Mouse (Mus musculus) liver, embryonic 11.5 days (tissue): ENCODE data around the gene Taf6. TPM values are rescaled to one million over a fixed set of nuclear protein-coding genes. Genes with fewer than 3 reads are reported as not detected.
A peak's percentile ranks its signal among the peaks of the same experiment; 100 is the strongest.

Experiments used
- ATAC-seq: fragments of 200-750 bp; cut with Nextera tagmentation; replicated peaks from 2 replicates; pipeline ENCODE4 v1.8.0; 2017; ENCODE audit warnings: moderate number of reproducible peaks, mild to moderate bottlenecking, moderate TSS enrichment, moderate library complexity; ENCODE audit not compliant: low FRiP score
- DNase-seq: peaks from one replicate; pipeline ENCODE4 v3.0.0-alpha.2; 2017; ENCODE audit warnings: low spot score
- H3K27ac ChIP-seq: fragments of 300-500 bp; sonication (generic); 2 replicates; pipeline ENCODE4 v1.5.1; 2014; ENCODE audit warnings: mild to moderate bottlenecking, low read depth, low read length, control low read depth
- H3K27me3 ChIP-seq: fragments of 300-500 bp; sonication (generic); replicated peaks from 2 replicates; pipeline ENCODE4 v1.6.1; 2014; ENCODE audit warnings: low read length, mixed read lengths; ENCODE audit not compliant: control insufficient read depth, insufficient read depth
- H3K36me3 ChIP-seq: fragments of 300-500 bp; sonication (generic); 2 replicates; pipeline ENCODE4 v1.6.1; 2014; ENCODE audit warnings: mild to moderate bottlenecking, low read length, moderate library complexity, mixed read lengths; ENCODE audit not compliant: control insufficient read depth, insufficient read depth
- H3K4me1 ChIP-seq: fragments of 300-500 bp; sonication (generic); replicated peaks from 2 replicates; pipeline ENCODE4 v1.6.1; 2014; ENCODE audit warnings: low read length, mixed read lengths; ENCODE audit not compliant: control insufficient read depth, insufficient read depth
- H3K4me2 ChIP-seq: fragments of 300-500 bp; sonication (generic); 2 replicates; pipeline ENCODE4 v1.6.1; 2014; ENCODE audit warnings: mild to moderate bottlenecking, control low read depth, moderate library complexity
- H3K4me3 ChIP-seq: fragments of 300-500 bp; sonication (generic); 2 replicates; pipeline ENCODE4 v1.5.1; 2014; ENCODE audit warnings: low read depth, low read length, control low read depth
- H3K9ac ChIP-seq: fragments of 300-500 bp; sonication (generic); 2 replicates; pipeline ENCODE4 v1.6.1; 2014; ENCODE audit warnings: low read depth, low read length, control low read depth
- H3K9me3 ChIP-seq: fragments of 300-500 bp; sonication (generic); 2 replicates; pipeline ENCODE4 v1.6.1; 2016; ENCODE audit warnings: low read length, inconsistent platforms, mixed read lengths; ENCODE audit not compliant: control insufficient read depth
- WGBS: fragments of 180-500 bp; shearing (Covaris S2); extraction: QIAGEN DNeasy Blood & Tissue Kit; methylation state at CpG from one replicate; pipeline ENCODE4 v1.1.7; 2014; 5-methylcytosine and 5-hydroxymethylcytosine counted together
- polyA plus RNA-seq: library from polyadenylated mRNA; unstranded; fragments of >200 nt; fragmentation: Nextera tagmentation; extraction: Ambion mirVana; gene quantifications from 2 replicates; pipeline ENCODE4 v1.2.1, GENCODE M21; 2014

Taf6 gene
- polyA plus RNA-seq, 1 experiment from 2014 or later, result 95.0 TPM

DNA sequence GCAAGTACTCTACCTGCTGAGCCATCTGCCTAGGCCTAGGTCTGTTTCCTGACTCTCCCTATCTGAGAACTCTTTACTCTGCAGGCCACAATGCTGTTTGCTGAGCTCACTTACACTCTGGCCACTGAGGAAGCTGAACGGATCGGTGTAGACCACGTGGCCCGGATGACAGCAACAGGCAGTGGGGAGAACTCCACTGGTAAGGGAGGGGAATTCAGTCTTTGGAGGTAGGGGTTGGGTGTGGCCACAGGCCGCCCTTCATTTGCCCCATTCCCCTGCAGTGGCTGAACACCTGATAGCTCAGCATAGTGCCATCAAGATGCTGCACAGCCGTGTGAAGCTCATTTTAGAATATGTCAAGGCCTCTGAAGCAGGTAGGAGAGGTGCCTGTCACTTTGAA, 24.2 kb downstream of the Taf6 start:
- no peaks in the 10 kb centered on the region for H3K9me3 ChIP-seq
- no peak overlapping the region for H3K27ac ChIP-seq
- H3K36me3 ChIP-seq, result peaks cover 57% of the 10 kb centered on the region
- peak overlapping the region; percentile 83; the same call in 1 of the 2 replicates for H3K4me2 ChIP-seq
- no peaks in the 10 kb centered on the region for H3K27me3 ChIP-seq
- peaks cover 16% of the 10 kb centered on the region for H3K4me1 ChIP-seq
- DNase-seq (no peak), ATAC-seq (no peak)
- WGBS, result 62% methylated on average over 6 of the region's 6 CpGs
- no peak overlapping the region for H3K4me3 ChIP-seq
- peak overlapping the region; percentile 11; the same call in 1 of the 2 replicates for H3K9ac ChIP-seq

DNA sequence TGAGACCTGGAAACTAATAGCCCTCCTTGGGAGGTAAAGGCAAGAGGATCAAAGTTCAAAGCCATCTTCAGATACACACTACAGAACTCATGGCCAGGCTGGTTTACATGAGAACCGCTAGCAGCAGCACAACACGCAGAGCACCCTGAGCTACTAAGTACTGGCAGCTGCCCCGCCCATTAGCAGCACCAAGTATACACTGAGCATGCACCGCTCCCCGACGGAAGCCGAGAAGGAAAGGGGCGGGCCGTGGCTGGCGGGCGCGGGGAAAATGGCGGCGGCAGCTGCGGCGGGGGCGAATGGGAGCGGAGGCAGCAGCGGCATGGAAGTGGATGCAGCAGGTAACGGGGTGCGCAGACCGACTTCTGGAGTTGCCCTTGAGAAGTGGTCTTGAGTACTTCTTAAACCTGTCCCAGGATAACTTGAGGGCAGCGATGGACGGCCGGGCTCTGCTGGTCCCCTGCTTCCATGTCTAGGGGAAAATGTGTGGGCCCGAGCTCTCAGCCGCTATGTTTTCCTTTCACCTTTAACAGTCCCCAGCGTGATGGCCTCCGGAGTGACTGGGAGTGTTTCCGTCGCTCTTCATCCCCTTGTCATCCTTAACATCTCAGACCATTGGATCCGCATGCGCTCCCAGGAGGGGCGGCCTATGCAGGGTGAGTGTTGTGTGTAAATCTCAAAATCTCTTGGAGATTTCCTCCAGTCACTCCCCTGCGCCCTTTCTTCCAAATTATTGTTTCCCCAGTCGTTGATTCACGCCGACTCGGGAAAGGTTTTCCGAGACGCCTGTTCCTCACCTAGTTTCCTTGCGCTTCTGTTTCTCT, 26.2 kb downstream of the Taf6 start, which contains the start of gene Cops6:
TSS of gene Cops6 (plus strand) at position 230 of the 824 bp plus-strand sequence.
- Histone ChIP-seq H3K4me2 (peak within 1 kb of the TSS; percentile 83), H3K27me3 (no peaks in the 10 kb centered on the region), H3K27ac (peak within 1 kb of the TSS; percentile 76), H3K36me3 (peaks cover 37% of the 10 kb centered on the region), H3K4me3 (peak within 1 kb of the TSS; percentile 88), H3K9me3 (no peaks in the 10 kb centered on the region), H3K4me1 (peaks cover 16% of the 10 kb centered on the region), H3K9ac (peak within 1 kb of the TSS; percentile 82)
- DNase-seq, result peak; percentile 96
- WGBS, result under 1% methylated on average over 42 of the region's 42 CpGs
- ATAC-seq, result peak; percentile 93

- DNase-seq (no peak), ATAC-seq (no peak)
- H3K27ac ChIP-seq, result no peak overlapping the region; the same call in 1 of the 2 replicates
- H3K36me3 ChIP-seq, result peaks cover 30% of the 10 kb centered on the region
- H3K27me3 ChIP-seq, result no peaks in the 10 kb centered on the region
- H3K4me2 ChIP-seq, result peak overlapping the region; percentile 83
- H3K4me1 ChIP-seq, result peaks cover 16% of the 10 kb centered on the region
- 64% methylated on average over 7 of the region's 7 CpGs for WGBS
- H3K9ac ChIP-seq, result peak overlapping the region; percentile 82
- peak overlapping the region; percentile 88 for H3K4me3 ChIP-seq
- no peaks in the 10 kb centered on the region for H3K9me3 ChIP-seq
These were observed 27.0 kb downstream of the Taf6 start for GRCm38 (mm10) chr5:138160224-138160762.

DNA sequence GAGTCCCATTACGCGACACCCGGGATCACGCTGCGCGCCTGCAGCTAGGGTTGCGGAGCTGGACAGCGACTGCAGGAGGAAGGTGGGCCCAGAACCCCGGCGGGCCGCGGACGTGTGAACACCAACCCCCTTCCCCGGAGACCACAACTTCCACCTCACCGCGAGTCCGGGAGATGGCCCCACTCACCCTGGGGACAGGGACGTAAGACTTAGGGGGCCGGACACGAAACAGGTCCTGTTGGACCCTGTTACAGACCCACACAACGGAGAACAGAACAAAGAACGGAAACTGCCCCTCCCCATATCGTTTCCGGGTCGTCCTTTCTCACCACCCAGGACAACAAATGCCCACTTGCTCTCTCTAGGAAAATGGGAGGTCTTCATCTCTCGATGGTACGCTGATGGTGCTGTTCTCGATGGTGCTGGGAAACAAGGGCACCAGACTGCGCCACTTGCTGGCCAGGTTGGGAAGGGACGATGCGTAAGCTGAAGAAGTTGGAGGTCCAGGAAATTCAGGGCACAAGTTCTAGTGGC, 31.7 kb downstream of the Taf6 start, which contains the start of gene Zfp113:
TSS of gene Zfp113 (minus strand) at position 302 of the 534 bp plus-strand sequence.
- H3K4me3 ChIP-seq, result peak within 1 kb of the TSS; percentile 85
- peaks cover 9% of the 10 kb centered on the region; the same call in 1 of the 2 replicates for H3K36me3 ChIP-seq
- ATAC-seq (peak; percentile 97), DNase-seq (peak; percentile 87)
- 0 out of 2 replicates have a peak, but pooled peaks cover 3% of the 10 kb centered on the region for H3K4me1 ChIP-seq
- H3K4me2 ChIP-seq, result peak within 1 kb of the TSS; percentile 90
- peak within 1 kb of the TSS; percentile 91 for H3K9ac ChIP-seq
- under 1% methylated on average over 31 of the region's 31 CpGs for WGBS
- H3K27ac ChIP-seq, result peak within 1 kb of the TSS; percentile 65
- H3K9me3 ChIP-seq, result no peaks in the 10 kb centered on the region
- H3K27me3 ChIP-seq, result no peaks in the 10 kb centered on the region

DNA sequence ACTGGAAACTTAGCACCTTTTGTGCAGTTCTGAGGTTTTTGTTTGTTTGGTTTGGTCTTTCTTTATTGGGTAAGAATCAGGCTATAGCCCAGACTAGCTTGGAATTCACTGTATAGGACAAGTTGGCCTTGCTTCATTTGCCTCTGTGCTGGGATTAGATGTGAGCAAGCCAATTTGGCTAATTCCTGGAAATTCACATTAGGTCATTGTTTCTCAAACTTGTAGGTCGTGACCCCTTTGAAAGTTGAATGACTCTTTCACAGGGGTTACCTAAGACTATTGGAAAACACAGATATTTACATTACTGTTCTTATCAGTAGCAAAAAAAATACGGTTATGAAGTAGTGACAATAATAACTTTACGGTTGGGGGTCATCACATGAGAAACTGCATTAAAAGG, 32.9 kb downstream of the Taf6 start:
- no peaks in the 10 kb centered on the region for H3K4me1 ChIP-seq
- H3K4me2 ChIP-seq, result peak overlapping the region; percentile 90
- H3K9ac ChIP-seq, result no peak overlapping the region
- H3K27me3 ChIP-seq, result no peaks in the 10 kb centered on the region
- H3K4me3 ChIP-seq, result peak overlapping the region; percentile 85
- no peaks in the 10 kb centered on the region for H3K9me3 ChIP-seq
- H3K36me3 ChIP-seq, result peaks cover 12% of the 10 kb centered on the region; the same call in 1 of the 2 replicates
- no peak overlapping the region for H3K27ac ChIP-seq
- DNase-seq (no peak), ATAC-seq (no peak)
- 71% methylated on average over 3 of the region's 3 CpGs for WGBS

GRCm38 (mm10) chr5:138138585-138138984, 48.7 kb downstream of the Taf6 start:
- Histone ChIP-seq H3K4me1 (peaks cover 11% of the 10 kb centered on the region), H3K9me3 (no peaks in the 10 kb centered on the region), H3K4me3 (no peak overlapping the region), H3K27ac (no peak overlapping the region), H3K4me2 (no peak overlapping the region), H3K36me3 (peaks cover 15% of the 10 kb centered on the region; the same call in 1 of the 2 replicates), H3K9ac (no peak overlapping the region), H3K27me3 (no peaks in the 10 kb centered on the region)
- DNase-seq (no peak), ATAC-seq (no peak)
- WGBS, result 54% methylated on average over 4 of the region's 4 CpGs

GRCm38 (mm10) chr5:138137935-138138549, 49.2 kb downstream of the Taf6 start:
- Histone ChIP-seq H3K9me3 (no peaks in the 10 kb centered on the region), H3K27me3 (no peaks in the 10 kb centered on the region), H3K4me2 (no peak overlapping the region), H3K4me3 (no peak overlapping the region), H3K9ac (no peak overlapping the region), H3K27ac (no peak overlapping the region), H3K36me3 (peaks cover 18% of the 10 kb centered on the region; the same call in 1 of the 2 replicates), H3K4me1 (peaks cover 11% of the 10 kb centered on the region)
- DNase-seq (no peak), ATAC-seq (peak; percentile 72)
- WGBS, result 59% methylated on average over 8 of the region's 8 CpGs

DNA sequence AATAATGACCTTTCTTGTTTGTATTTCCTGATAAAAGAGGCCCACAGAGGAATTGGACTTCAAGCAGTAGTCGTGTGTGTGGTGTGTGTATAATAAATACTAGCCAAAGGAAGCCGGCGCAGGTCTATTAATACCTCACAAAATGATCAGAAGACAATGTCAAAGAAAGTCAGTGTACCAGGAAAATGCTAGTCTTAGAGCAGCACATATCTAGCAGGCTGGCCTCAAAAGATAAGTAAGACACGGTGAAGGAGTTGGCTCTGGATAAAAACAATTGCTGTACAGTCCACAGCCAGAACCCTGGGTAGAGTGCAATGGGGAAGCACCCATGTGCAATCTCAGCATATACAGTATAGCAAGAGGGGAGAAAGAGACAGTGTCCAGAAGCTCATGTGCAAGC, 50.0 kb downstream of the Taf6 start:
- Histone ChIP-seq H3K9ac (no peak overlapping the region), H3K4me1 (peaks cover 11% of the 10 kb centered on the region), H3K9me3 (no peaks in the 10 kb centered on the region), H3K27me3 (no peaks in the 10 kb centered on the region), H3K27ac (peak overlapping the region; percentile 38), H3K4me3 (no peak overlapping the region), H3K36me3 (peaks cover 22% of the 10 kb centered on the region; the same call in 1 of the 2 replicates), H3K4me2 (peak overlapping the region; percentile 31)
- 46% methylated on average over 4 of the region's 4 CpGs for WGBS
- ATAC-seq, result peak; percentile 86
- DNase-seq, result no peak
